ENCODE assay signal across 26 mouse cellular contexts in genomic region chr3:128127836-128128235, GRCm38 (mm10).
A peak's percentile ranks its signal among the peaks of the same experiment; 100 is the strongest.
DNase-seq lines count a peak whose midpoint lies in the region; ATAC-seq and TF ChIP-seq lines count a peak whose summit lies in the region.
"Had no signal": no experiment of that assay in that cellular context is flagged by ENCODE, and none has a peak within 500 bp of the region (broad histone marks: within the 10 kb centered on the region; RNA-seq: fewer than 3 reads in every experiment).

No protein-coding gene starts in this region.

- TF ChIP-seq POLR2A in MEL (IDR thresholded peaks at IDR 0.05; ENCODE audit: control insufficient read depth in 1 of 2, insufficient read depth in 1 of 2, low read depth in 1 of 2, low read length in 2 of 2, poor library complexity in 1 of 2), result no peak

- WGBS in liver, embryonic 12.5 days (ENCODE audit: insufficient replicate concordance), result 55% methylated on average over 5 of the region's 5 CpGs
- 49% methylated on average over 5 of the region's 5 CpGs for WGBS in liver, embryonic 13.5 days (ENCODE audit: insufficient replicate concordance)
- WGBS in forebrain, embryonic 14.5 days, result 94% methylated on average over 5 of the region's 5 CpGs
- WGBS in neural tube, embryonic 15.5 days, result 89% methylated on average over 5 of the region's 5 CpGs

- H3K79me2 ChIP-seq in MEL (ENCODE audit: control insufficient read depth, insufficient read depth, low read length, poor library complexity), result no peaks in the 10 kb centered on the region

- H3K9ac ChIP-seq in liver, embryonic 12.5 days, result no peak overlapping the region
- H3K9ac ChIP-seq in MEL (ENCODE audit: control insufficient read depth, low read depth, low read length, poor library complexity, severe bottlenecking), result no peak overlapping the region
- H3K9ac ChIP-seq in liver, embryonic 13.5 days, result no peak overlapping the region
- H3K9ac ChIP-seq in forebrain, embryonic 14.5 days (ENCODE audit: low read length), result no peak overlapping the region
- no peak overlapping the region for H3K9ac ChIP-seq in neural tube, embryonic 15.5 days (replicated peaks)
- H3K9ac ChIP-seq: embryonic facial prominence, embryonic 12.5 days; embryonic facial prominence, embryonic 15.5 days; forebrain, embryonic 15.5 days; heart, embryonic 12.5 days; heart, embryonic 15.5 days; hindbrain, embryonic 13.5 days had no signal

- TF ChIP-seq RAD21 in MEL (IDR thresholded peaks at IDR 0.05; ENCODE audit: low read depth, low read length), result no peak

- no peak for TF ChIP-seq CTCF in MEL (IDR thresholded peaks at IDR 0.05 in 2 of 3, conservative IDR thresholded peaks at IDR 0.05 in 1 of 3; ENCODE audit: control insufficient read depth in 1 of 3, insufficient read depth in 1 of 3, low read depth in 2 of 3, low read length in 3 of 3, poor library complexity in 1 of 3, severe bottlenecking in 1 of 3)

- no peaks in the 10 kb centered on the region for H3K9me3 ChIP-seq in liver, embryonic 12.5 days (replicated peaks)
- no peaks in the 10 kb centered on the region for H3K9me3 ChIP-seq in MEL (replicated peaks; ENCODE audit: insufficient read depth, low read length)
- H3K9me3 ChIP-seq in liver, embryonic 13.5 days (replicated peaks), result no peaks in the 10 kb centered on the region
- H3K9me3 ChIP-seq in forebrain, embryonic 14.5 days (replicated peaks; ENCODE audit: control insufficient read depth, low read length), result no peaks in the 10 kb centered on the region
- H3K9me3 ChIP-seq in neural tube, embryonic 15.5 days (replicated peaks), result no peaks in the 10 kb centered on the region
- H3K9me3 ChIP-seq: embryonic facial prominence, embryonic 12.5 days; embryonic facial prominence, embryonic 15.5 days; forebrain, embryonic 15.5 days; heart, embryonic 12.5 days; heart, embryonic 15.5 days; hindbrain, embryonic 10.5 days; hindbrain, embryonic 13.5 days had no signal

- H3K27me3 ChIP-seq in liver, embryonic 12.5 days (replicated peaks), result no peaks in the 10 kb centered on the region
- H3K27me3 ChIP-seq in MEL (ENCODE audit: control insufficient read depth in 1 of 2, insufficient read depth in 2 of 2, low read length in 2 of 2), result no peaks in the 10 kb centered on the region
- H3K27me3 ChIP-seq in liver, embryonic 13.5 days, result no peaks in the 10 kb centered on the region
- no peaks in the 10 kb centered on the region for H3K27me3 ChIP-seq in forebrain, embryonic 14.5 days (replicated peaks; ENCODE audit: control insufficient read depth, insufficient read depth, low read length)
- H3K27me3 ChIP-seq in neural tube, embryonic 15.5 days (replicated peaks), result no peaks in the 10 kb centered on the region
- H3K27me3 ChIP-seq: embryonic facial prominence, embryonic 12.5 days; embryonic facial prominence, embryonic 15.5 days; forebrain, embryonic 15.5 days; heart, embryonic 12.5 days; heart, embryonic 15.5 days; hindbrain, embryonic 13.5 days had no signal

- H3K36me3 ChIP-seq in liver, embryonic 12.5 days, result no peaks in the 10 kb centered on the region
- no peaks in the 10 kb centered on the region for H3K36me3 ChIP-seq in MEL (ENCODE audit: control insufficient read depth in 1 of 2, insufficient read depth in 2 of 2, low read length in 2 of 2)
- no peaks in the 10 kb centered on the region for H3K36me3 ChIP-seq in liver, embryonic 13.5 days
- H3K36me3 ChIP-seq in forebrain, embryonic 14.5 days (ENCODE audit: control insufficient read depth, insufficient read depth, low read length), result no peaks in the 10 kb centered on the region
- no peaks in the 10 kb centered on the region for H3K36me3 ChIP-seq in neural tube, embryonic 15.5 days
- H3K36me3 ChIP-seq: embryonic facial prominence, embryonic 12.5 days; embryonic facial prominence, embryonic 15.5 days; forebrain, embryonic 15.5 days; heart, embryonic 12.5 days; heart, embryonic 15.5 days; hindbrain, embryonic 10.5 days; hindbrain, embryonic 13.5 days had no signal

- H3K4me1 ChIP-seq in liver, embryonic 12.5 days, result no peaks in the 10 kb centered on the region
- H3K4me1 ChIP-seq in MEL (ENCODE audit: control insufficient read depth in 1 of 2, insufficient read depth in 2 of 2, low read length in 2 of 2), result no peaks in the 10 kb centered on the region
- no peaks in the 10 kb centered on the region for H3K4me1 ChIP-seq in liver, embryonic 13.5 days (replicated peaks)
- H3K4me1 ChIP-seq in forebrain, embryonic 14.5 days (ENCODE audit: control insufficient read depth, insufficient read depth, low read length), result no peaks in the 10 kb centered on the region
- H3K4me1 ChIP-seq in neural tube, embryonic 15.5 days, result no peaks in the 10 kb centered on the region
- H3K4me1 ChIP-seq: embryonic facial prominence, embryonic 12.5 days; embryonic facial prominence, embryonic 15.5 days; forebrain, embryonic 15.5 days; heart, embryonic 15.5 days; hindbrain, embryonic 10.5 days; hindbrain, embryonic 13.5 days had no signal

- H3K4me3 ChIP-seq in liver, embryonic 12.5 days, result no peak overlapping the region
- H3K4me3 ChIP-seq in MEL (ENCODE audit: control insufficient read depth in 1 of 2, insufficient read depth in 1 of 2, low read depth in 2 of 2, low read length in 2 of 2), result no peak overlapping the region
- no peak overlapping the region for H3K4me3 ChIP-seq in liver, embryonic 13.5 days (replicated peaks)
- no peak overlapping the region for H3K4me3 ChIP-seq in forebrain, embryonic 14.5 days (ENCODE audit: low read depth, low read length)
- H3K4me3 ChIP-seq in neural tube, embryonic 15.5 days (replicated peaks), result no peak overlapping the region
- H3K4me3 ChIP-seq: embryonic facial prominence, embryonic 12.5 days; embryonic facial prominence, embryonic 15.5 days; forebrain, embryonic 15.5 days; heart, embryonic 12.5 days; heart, embryonic 15.5 days; hindbrain, embryonic 10.5 days; hindbrain, embryonic 13.5 days had no signal

- no peak for TF ChIP-seq EP300 in MEL (IDR thresholded peaks at IDR 0.05; ENCODE audit: low read depth in 1 of 2, low read length in 2 of 2)

- no peak overlapping the region for H3K4me2 ChIP-seq in liver, embryonic 12.5 days
- H3K4me2 ChIP-seq in liver, embryonic 13.5 days, result no peak overlapping the region
- H3K4me2 ChIP-seq in forebrain, embryonic 14.5 days (ENCODE audit: low read length), result no peak overlapping the region
- H3K4me2 ChIP-seq in neural tube, embryonic 15.5 days, result no peak overlapping the region
- H3K4me2 ChIP-seq: embryonic facial prominence, embryonic 12.5 days; embryonic facial prominence, embryonic 15.5 days; forebrain, embryonic 15.5 days; heart, embryonic 12.5 days; heart, embryonic 15.5 days; hindbrain, embryonic 13.5 days had no signal

- ATAC-seq in liver, embryonic 12.5 days, result 0 out of 2 replicates have a peak, but pooled peaks have one; percentile 52
- peak; percentile 60; the same call in 1 of the 2 replicates for ATAC-seq in liver, embryonic 13.5 days (ENCODE audit: low read depth)
- ATAC-seq in forebrain, embryonic 14.5 days, result no peak
- no peak for ATAC-seq in neural tube, embryonic 15.5 days (ENCODE audit: low FRiP score)
- no peak for ATAC-seq in megakaryocyte progenitor cell, adult 5-6 weeks (replicated peaks; ENCODE audit: poor library complexity)
- ATAC-seq: activated CD4-positive, CD25-positive, alpha-beta regulatory T cell, adult 4 months; CD4-positive, CD25-positive, alpha-beta regulatory T cell, adult 4 months; forebrain, embryonic 15.5 days; hindbrain, embryonic 16.5 days had no signal

- DNase-seq in liver, result no peak
- DNase-seq in MEL (ENCODE audit: low read depth, low spot score), result peak; percentile 17
- DNase-seq in liver, embryonic 13.5 days, result no peak
- DNase-seq in forebrain, embryonic 14.5 days (ENCODE audit: low spot score), result no peak
- DNase-seq: adrenal gland, adult 8-10 months; adrenal gland, postnatal 25 days; cerebellum, adult 18-20 months; cerebellum, adult 9-10 months; cerebellum, postnatal 14 days; gastrocnemius, postnatal 25 days; heart, adult 18-20 months; heart, postnatal 10 days; heart, postnatal 36 days had no signal

- no peak overlapping the region for H3K27ac ChIP-seq in liver, embryonic 12.5 days
- no peak overlapping the region for H3K27ac ChIP-seq in MEL (ENCODE audit: control insufficient read depth, low read depth, low read length)
- H3K27ac ChIP-seq in liver, embryonic 13.5 days, result no peak overlapping the region
- H3K27ac ChIP-seq in forebrain, embryonic 14.5 days (ENCODE audit: low read depth, low read length), result no peak overlapping the region
- H3K27ac ChIP-seq in neural tube, embryonic 15.5 days (replicated peaks), result no peak overlapping the region
- H3K27ac ChIP-seq: embryonic facial prominence, embryonic 12.5 days; embryonic facial prominence, embryonic 15.5 days; forebrain, embryonic 15.5 days; heart, embryonic 15.5 days; hindbrain, embryonic 10.5 days; hindbrain, embryonic 13.5 days had no signal

TF ChIP-seq in MEL, 35 proteins besides CTCF, POLR2A, EP300 and RAD21:
- TF ChIP-seq MAX (IDR thresholded peaks at IDR 0.05; ENCODE audit: low read length) (no peak), TAL1 (IDR thresholded peaks at IDR 0.05; ENCODE audit: low read length) (no peak), ZC3H11A (IDR thresholded peaks at IDR 0.05; ENCODE audit: low read depth, low read length) (no peak), CHD1 (IDR thresholded peaks at IDR 0.05; ENCODE audit: low read depth, low read length) (no peak), MAFK (IDR thresholded peaks at IDR 0.05; ENCODE audit: borderline replicate concordance, low read depth, low read length) (no peak), NELFE (IDR thresholded peaks at IDR 0.05; ENCODE audit: low read depth, low read length) (no peak), CHD2 (IDR thresholded peaks at IDR 0.05; ENCODE audit: low read length) (no peak), RCOR1 (IDR thresholded peaks at IDR 0.05; ENCODE audit: low read depth, low read length) (no peak), USF2 (IDR thresholded peaks at IDR 0.05; ENCODE audit: borderline replicate concordance in 1 of 2, insufficient read depth in 1 of 2, low read depth in 1 of 2, low read length in 2 of 2) (no peak), TBP (IDR thresholded peaks at IDR 0.05; ENCODE audit: low read depth, low read length) (no peak), ZMIZ1 (IDR thresholded peaks at IDR 0.05; ENCODE audit: low read depth, low read length) (no peak)

Comparison
In these comparisons a context has a peak if more than half of its experiments do, and no peak if none do; other contexts are left out.
1. ATAC-seq: peak in liver, embryonic 12.5 days (single experiment) and liver, embryonic 13.5 days (single experiment); none in forebrain, embryonic 14.5 days (single experiment), neural tube, embryonic 15.5 days (single experiment) and megakaryocyte progenitor cell, adult 5-6 weeks (single experiment).